Mouse (Mus musculus) CH12.LX (cell line): ENCODE results near the gene Gm49337. TPM values are rescaled to one million over a fixed set of nuclear protein-coding genes. Genes with fewer than 3 reads are reported as not detected.
A peak's percentile ranks its signal among the peaks of the same experiment; 100 is the strongest.

ENCODE experiments used
- DNase-seq: peaks from one replicate; pipeline ENCODE4 v3.0.0-alpha.2; 2013; ENCODE audit errors: extremely low read depth
- H3K27ac ChIP-seq: 2 replicates; pipeline ENCODE4 v1.5.1; 2012; ENCODE audit warnings: low read depth, mild to moderate bottlenecking, control low read depth, moderate library complexity; ENCODE audit not compliant: insufficient read depth
- H3K27me3 ChIP-seq: replicated peaks from 2 replicates; pipeline ENCODE3; 2012; ENCODE audit warnings: inconsistent platforms
- H3K36me3 ChIP-seq, 2 experiments: replicated peaks in 1 of 2; 2 replicates each; pipeline versions ENCODE3 to v1.6.1; 2012; ENCODE audit warnings: inconsistent platforms in 1 of 2, low read length in 1 of 2, mild to moderate bottlenecking in 1 of 2, mixed read lengths in 1 of 2, moderate library complexity in 1 of 2; ENCODE audit not compliant: control insufficient read depth in 1 of 2, insufficient read depth in 1 of 2
- H3K4me1 ChIP-seq, 2 experiments: 2 replicates each; pipeline ENCODE4 v1.6.1; 2012; ENCODE audit warnings: inconsistent platforms in 1 of 2, moderate library complexity in 1 of 2; ENCODE audit not compliant: insufficient read depth in 2 of 2, control insufficient read depth in 1 of 2
- H3K4me2 ChIP-seq: 2 replicates; pipeline ENCODE4 v1.6.1; 2012; ENCODE audit warnings: low read depth, mild to moderate bottlenecking, control low read depth; ENCODE audit not compliant: poor library complexity, insufficient read depth, severe bottlenecking
- H3K4me3 ChIP-seq, 3 experiments: fragments of 150-350 bp in 1 of 3; sonication (generic) in 1 of 3; replicated peaks in 1 of 3; 2 replicates each; pipeline versions ENCODE3 to v1.5.1; 2011 to 2012; ENCODE audit warnings: low read depth in 2 of 3, low read length in 2 of 3, mild to moderate bottlenecking in 2 of 3, moderate library complexity in 2 of 3, control low read depth in 1 of 3, improper control_type of control experiment in 1 of 3, inconsistent platforms in 1 of 3, mixed read lengths in 1 of 3; ENCODE audit not compliant: poor library complexity in 1 of 3
- H3K79me2 ChIP-seq: replicated peaks from 2 replicates; pipeline ENCODE4 v1.6.1; 2012; ENCODE audit warnings: mild to moderate bottlenecking, moderate library complexity; ENCODE audit not compliant: control insufficient read depth, poor library complexity, insufficient read depth, severe bottlenecking; ENCODE audit errors: extremely low read depth
- H3K9ac ChIP-seq: 2 replicates; pipeline ENCODE4 v1.6.1; 2012; ENCODE audit warnings: low read depth, mild to moderate bottlenecking, control low read depth, moderate library complexity; ENCODE audit not compliant: insufficient read depth
- H3K9me3 ChIP-seq: replicated peaks from 2 replicates; pipeline ENCODE3; 2012; ENCODE audit warnings: low read length, inconsistent platforms, mixed read lengths
- BHLHE40 ChIP-seq: IDR thresholded peaks from 2 replicates; pipeline ENCODE4 v1.6.1; 2011; ENCODE audit warnings: mild to moderate bottlenecking, low read depth, low read length, improper control_type of control experiment
- CHD1 ChIP-seq: IDR thresholded peaks from 2 replicates; pipeline ENCODE4 v1.6.1; 2012; ENCODE audit warnings: low read depth, low read length, improper control_type of control experiment, inconsistent platforms
- CHD2 ChIP-seq: IDR thresholded peaks from 2 replicates; pipeline ENCODE4 v1.6.1; 2011; ENCODE audit warnings: low read length, improper control_type of control experiment
- CTCF ChIP-seq, 2 experiments: IDR thresholded peaks in 1 of 2; conservative IDR thresholded peaks in 1 of 2; 2 replicates each; pipeline ENCODE4 v1.5.1; 2011 to 2012; ENCODE audit warnings: low read depth in 2 of 2, low read length in 2 of 2, improper control_type of control experiment in 1 of 2, inconsistent platforms in 1 of 2, mild to moderate bottlenecking in 1 of 2, moderate library complexity in 1 of 2
- EP300 ChIP-seq: IDR thresholded peaks from 2 replicates; pipeline ENCODE4 v1.6.1; 2011; ENCODE audit warnings: low read length, improper control_type of control experiment
- ETS1 ChIP-seq: conservative IDR thresholded peaks from 2 replicates; pipeline ENCODE4 v1.6.1; 2012; ENCODE audit warnings: low read depth, mild to moderate bottlenecking, inconsistent platforms, low read length, improper control_type of control experiment, moderate library complexity
- GABPA ChIP-seq: IDR thresholded peaks from 2 replicates; pipeline ENCODE4 v1.6.1; 2012; ENCODE audit warnings: low read depth, low read length, improper control_type of control experiment, inconsistent platforms; ENCODE audit not compliant: insufficient replicate concordance
- HCFC1 ChIP-seq: IDR thresholded peaks from 2 replicates; pipeline ENCODE4 v1.6.1; 2012; ENCODE audit warnings: low read depth, mild to moderate bottlenecking, inconsistent platforms, low read length, improper control_type of control experiment
- IRF4 ChIP-seq: IDR thresholded peaks from 2 replicates; pipeline ENCODE4 v1.6.1; 2014; ENCODE audit warnings: low read depth, mild to moderate bottlenecking, inconsistent platforms, low read length, improper control_type of control experiment
- JUN ChIP-seq: IDR thresholded peaks from 2 replicates; pipeline ENCODE4 v1.6.1; 2011; ENCODE audit warnings: low read depth, mild to moderate bottlenecking, low read length, improper control_type of control experiment, moderate library complexity; ENCODE audit not compliant: insufficient read depth
- JUND ChIP-seq: conservative IDR thresholded peaks from 2 replicates; pipeline ENCODE4 v1.6.1; 2011; ENCODE audit warnings: low read depth, low read length, improper control_type of control experiment
- MAX ChIP-seq: IDR thresholded peaks from 2 replicates; pipeline ENCODE4 v1.6.1; 2011; ENCODE audit warnings: low read length, improper control_type of control experiment
- MEF2A ChIP-seq: IDR thresholded peaks from 2 replicates; pipeline ENCODE4 v1.6.1; 2014; ENCODE audit warnings: low read depth, mild to moderate bottlenecking, inconsistent platforms, low read length, improper control_type of control experiment, borderline replicate concordance
- MXI1 ChIP-seq: IDR thresholded peaks from 2 replicates; pipeline ENCODE4 v1.6.1; 2011; ENCODE audit warnings: mild to moderate bottlenecking, low read depth, low read length, improper control_type of control experiment
- MYC ChIP-seq: IDR thresholded peaks from 2 replicates; pipeline ENCODE4 v1.6.1; 2011; ENCODE audit warnings: low read depth, mild to moderate bottlenecking, improper control_type of control experiment, low read length
- NELFE ChIP-seq: IDR thresholded peaks from 2 replicates; pipeline ENCODE4 v1.6.1; 2011; ENCODE audit warnings: low read depth, low read length, improper control_type of control experiment
- NRF1 ChIP-seq: IDR thresholded peaks from 2 replicates; pipeline ENCODE4 v1.6.1; 2014; ENCODE audit warnings: low read depth, mild to moderate bottlenecking, inconsistent platforms, low read length, improper control_type of control experiment, moderate library complexity
- POLR2A ChIP-seq: IDR thresholded peaks from 2 replicates; pipeline ENCODE4 v1.6.1; 2011; ENCODE audit warnings: low read depth, mild to moderate bottlenecking, improper control_type of control experiment, low read length
- POLR2AphosphoS2 ChIP-seq: IDR thresholded peaks from 2 replicates; pipeline ENCODE4 v1.6.1; 2011; ENCODE audit warnings: low read depth, low read length, improper control_type of control experiment
- RAD21 ChIP-seq: IDR thresholded peaks from 2 replicates; pipeline ENCODE4 v1.6.1; 2011; ENCODE audit warnings: low read depth, mild to moderate bottlenecking, low read length, improper control_type of control experiment, moderate library complexity
- RCOR1 ChIP-seq: conservative IDR thresholded peaks from 2 replicates; pipeline ENCODE4 v1.6.1; 2012; ENCODE audit warnings: low read depth, mild to moderate bottlenecking, inconsistent platforms, low read length, improper control_type of control experiment
- SIN3A ChIP-seq: IDR thresholded peaks from 2 replicates; pipeline ENCODE4 v1.6.1; 2012; ENCODE audit warnings: low read length, improper control_type of control experiment, inconsistent platforms
- SMC3 ChIP-seq: IDR thresholded peaks from 2 replicates; pipeline ENCODE4 v1.6.1; 2011; ENCODE audit warnings: low read depth, low read length, improper control_type of control experiment
- USF1 ChIP-seq: IDR thresholded peaks from 2 replicates; pipeline ENCODE4 v1.6.1; 2014; ENCODE audit warnings: low read depth, mild to moderate bottlenecking, inconsistent platforms, low read length, improper control_type of control experiment
- USF2 ChIP-seq: conservative IDR thresholded peaks from 2 replicates; pipeline ENCODE4 v1.6.1; 2011; ENCODE audit warnings: low read depth, low read length, improper control_type of control experiment
- ZC3H11A ChIP-seq: IDR thresholded peaks from 2 replicates; pipeline ENCODE4 v1.6.1; 2012; ENCODE audit warnings: low read depth, mild to moderate bottlenecking, inconsistent platforms, low read length, improper control_type of control experiment
- ZKSCAN1 ChIP-seq: IDR thresholded peaks from 2 replicates; pipeline ENCODE4 v1.6.1; 2012; ENCODE audit warnings: low read depth, inconsistent platforms, low read length, improper control_type of control experiment, borderline replicate concordance
- ZMIZ1 ChIP-seq: IDR thresholded peaks from 2 replicates; pipeline ENCODE4 v1.6.1; 2012; ENCODE audit warnings: low read depth, mild to moderate bottlenecking, inconsistent platforms, low read length, improper control_type of control experiment
- ZNF384 ChIP-seq: IDR thresholded peaks from 2 replicates; pipeline ENCODE4 v1.6.1; 2012; ENCODE audit warnings: low read depth, low read length, improper control_type of control experiment, inconsistent platforms
- dilution Hi-C: fragments of 300-500 bp; cut with MboI; formaldehyde crosslinking; loops from 2 replicates; pipeline ENCODE4 v1.14.3; 2020; ENCODE audit warnings: low sequenced_read_pairs; ENCODE audit not compliant: extremely low pct_unique_long_range_greater_than_20kb, extremely low pct_ligation_motif_present
- in situ Hi-C: fragments of 300-500 bp; cut with MboI; formaldehyde crosslinking; loops from 3 replicates; pipeline ENCODE4 v1.14.3; 2019; ENCODE audit warnings: low sequenced_read_pairs, low pct_ligation_motif_present, low pct_unique_long_range_greater_than_20kb, mixed read lengths
- polyA plus RNA-seq: library from polyadenylated mRNA; unstranded; fragments of >175 nt; gene quantifications from 2 replicates; pipeline ENCODE4 v1.2.1, GENCODE M21; 2012; ENCODE audit warnings: low read depth; ENCODE audit not compliant: insufficient read length
- total RNA-seq, 2 experiments: library from RNA; depleted of rRNA; stranded (reverse); fragments of 300-350 nt in 1 of 2; fragments of >200 nt in 1 of 2; gene quantifications; 2 replicates each; pipeline ENCODE4 v1.2.3; 2012 to 2014

Gm49337 gene
- total and polyA plus RNA-seq, 3 experiments, result not detected

GRCm38 (mm10) chr4:116149812-116150155, 23.4 kb upstream of the Gm49337 start:
- H3K79me2 ChIP-seq, result peaks cover 11% of the 10 kb centered on the region
- peak overlapping the region; percentile 86 for H3K9ac ChIP-seq
- peak overlapping the region; percentile 62; the same call in 1 of the 2 replicates for H3K4me2 ChIP-seq
- peaks cover 5% of the 10 kb centered on the region for H3K9me3 ChIP-seq
- TF ChIP-seq RCOR1 (no peak), EP300 (no peak), CTCF (conservative IDR thresholded peaks at IDR 0.05 in 1 of 2, IDR thresholded peaks at IDR 0.05 in 1 of 2; ENCODE audit: low read depth in 2 of 2, low read length in 2 of 2) (no peak), NELFE (no peak), NRF1 (no peak), USF2 (no peak), IRF4 (no peak), GABPA (no peak), SMC3 (no peak), JUND (no peak), ETS1 (no peak), BHLHE40 (no peak)
- no peak for DNase-seq
- peaks cover 28 to 34% of the 10 kb centered on the region in 2 experiments for H3K36me3 ChIP-seq
- dilution Hi-C loops (no loop called here), in situ Hi-C loops (loop anchor here (25.0 kb wide), 2 partner anchors 188 to 663 kb away; partner anchors contain the start of genes Hpdl, Mutyh and Toe1)
- H3K4me1 ChIP-seq, result peaks cover 6 to 18% of the 10 kb centered on the region in 2 experiments; a peak in 2 of 4 replicates
- peak overlapping the region; percentile 71 to 87 (median 81) for H3K4me3 ChIP-seq
- no peak overlapping the region for H3K27ac ChIP-seq
- no peaks in the 10 kb centered on the region for H3K27me3 ChIP-seq

- H3K27ac ChIP-seq, result no peak overlapping the region
- DNase-seq, result no peak
- H3K9ac ChIP-seq, result peak overlapping the region; percentile 97
- TF ChIP-seq MYC (peak; percentile 28; the same call in 1 of the 2 replicates), CTCF (conservative IDR thresholded peaks at IDR 0.05 in 1 of 2, IDR thresholded peaks at IDR 0.05 in 1 of 2; ENCODE audit: low read depth in 2 of 2, low read length in 2 of 2) (no peak), NELFE (peak; percentile 84), GABPA (no peak), MAX (no peak), ETS1 (no peak), BHLHE40 (no peak), ZMIZ1 (peak; percentile 58), MEF2A (no peak), SIN3A (peak; percentile 74; the same call in 1 of the 2 replicates), RCOR1 (no peak; the same call in 1 of the 2 replicates), POLR2AphosphoS2 (peak; percentile 64; the same call in 1 of the 2 replicates), USF2 (no peak), USF1 (no peak), HCFC1 (peak; percentile 41; the same call in 1 of the 2 replicates), CHD1 (no peak), JUND (no peak), NRF1 (0 out of 2 replicates have a peak, but pooled peaks have one; percentile 8), ZC3H11A (no peak), JUN (no peak), CHD2 (no peak), SMC3 (no peak), ZNF384 (no peak), IRF4 (no peak; the same call in 1 of the 2 replicates), MXI1 (peak; percentile 81), RAD21 (no peak), ZKSCAN1 (no peak), POLR2A (peak; percentile 92)
Observed at GRCm38 (mm10) chr4:116150156-116150861, 22.9 kb upstream of the Gm49337 start.

More at GRCm38 (mm10) chr4:116150156-116150861, 22.9 kb upstream of the Gm49337 start:
- in situ Hi-C loops, result loop anchor here (25.0 kb wide), 2 partner anchors 187 to 662 kb away; partner anchors contain the start of genes Hpdl, Mutyh and Toe1
- no peaks in the 10 kb centered on the region for H3K27me3 ChIP-seq
- H3K9me3 ChIP-seq, result peaks cover 5% of the 10 kb centered on the region
- peaks cover 6 to 18% of the 10 kb centered on the region in 2 experiments; a peak in 2 of 4 replicates for H3K4me1 ChIP-seq
- dilution Hi-C loops, result no loop called here
- H3K36me3 ChIP-seq, result peaks cover 33 to 39% of the 10 kb centered on the region in 2 experiments
- peaks cover 11% of the 10 kb centered on the region for H3K79me2 ChIP-seq
- peak overlapping the region; percentile 71 to 87 (median 84) for H3K4me3 ChIP-seq
- H3K4me2 ChIP-seq, result peak overlapping the region; percentile 91
